Mouse (Mus musculus): ENCODE results near the gene Tsg101. TPM values are rescaled to one million over a fixed set of nuclear protein-coding genes. Genes with fewer than 3 reads are reported as not detected.

Tsg101 gene
- polyA plus RNA-seq, 1 experiment from 2014 or later, result 370 TPM

DNA sequence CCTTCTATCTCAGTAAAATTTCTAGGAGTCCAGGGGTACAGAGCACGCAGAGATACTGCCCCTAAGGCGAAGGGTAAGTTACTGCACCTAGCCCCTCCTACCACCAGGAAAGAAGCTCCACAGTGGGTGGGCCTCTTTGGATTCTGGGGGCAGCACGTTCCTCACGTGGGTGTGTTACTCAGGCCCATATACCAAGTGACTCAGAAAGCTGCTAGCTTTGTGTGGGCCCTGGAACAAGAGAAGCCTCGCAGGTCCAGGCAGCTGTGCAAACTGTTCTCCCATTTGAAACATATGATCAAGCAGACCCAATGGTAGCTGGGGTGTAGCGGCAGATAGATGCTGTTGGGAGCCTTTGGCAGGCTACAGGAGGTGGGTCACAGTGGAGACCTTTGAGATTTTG, 60.7 kb downstream of the Tsg101 start:
- Histone ChIP-seq H3K27ac (no peak overlapping the region), H3K9me3 (no peaks in the 10 kb centered on the region), H3K27me3 (replicated peaks) (no peaks in the 10 kb centered on the region), H3K4me1 (no peaks in the 10 kb centered on the region), H3K4me2 (no peak overlapping the region), H3K9ac (no peak overlapping the region), H3K4me3 (no peak overlapping the region), H3K36me3 (replicated peaks) (peaks cover 6% of the 10 kb centered on the region; the same call in 1 of the 2 replicates)
- ATAC-seq (replicated peaks), result no peak
- WGBS, result 64% methylated on average over 6 of the region's 6 CpGs

DNA sequence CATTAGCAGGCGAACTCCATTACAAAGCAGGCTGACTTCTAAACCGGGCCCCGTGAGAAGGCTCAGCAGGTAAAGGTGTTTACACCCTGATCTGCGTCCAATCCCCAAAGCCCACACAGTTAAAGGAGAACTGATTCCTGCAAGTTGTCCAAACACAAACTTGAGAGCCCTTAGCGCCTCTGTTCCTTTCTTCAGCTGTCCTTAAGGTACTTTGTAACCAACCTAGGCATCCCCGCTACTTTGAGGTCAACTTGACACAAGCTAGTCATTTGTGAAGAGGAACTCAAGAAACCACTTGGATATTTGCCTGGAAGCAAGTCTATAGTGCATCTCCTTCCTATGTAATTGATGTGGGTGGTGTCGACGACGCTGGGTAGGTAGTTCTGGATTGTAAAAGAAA, 62.3 kb downstream of the Tsg101 start:
- Histone ChIP-seq H3K9me3 (no peaks in the 10 kb centered on the region), H3K4me1 (no peaks in the 10 kb centered on the region), H3K36me3 (replicated peaks) (peaks cover 16% of the 10 kb centered on the region; the same call in 1 of the 2 replicates), H3K4me3 (no peak overlapping the region), H3K27me3 (replicated peaks) (no peaks in the 10 kb centered on the region), H3K27ac (no peak overlapping the region), H3K4me2 (no peak overlapping the region), H3K9ac (no peak overlapping the region)
- no peak for ATAC-seq (replicated peaks)
- WGBS, result 78% methylated on average over 9 of the region's 9 CpGs

DNA sequence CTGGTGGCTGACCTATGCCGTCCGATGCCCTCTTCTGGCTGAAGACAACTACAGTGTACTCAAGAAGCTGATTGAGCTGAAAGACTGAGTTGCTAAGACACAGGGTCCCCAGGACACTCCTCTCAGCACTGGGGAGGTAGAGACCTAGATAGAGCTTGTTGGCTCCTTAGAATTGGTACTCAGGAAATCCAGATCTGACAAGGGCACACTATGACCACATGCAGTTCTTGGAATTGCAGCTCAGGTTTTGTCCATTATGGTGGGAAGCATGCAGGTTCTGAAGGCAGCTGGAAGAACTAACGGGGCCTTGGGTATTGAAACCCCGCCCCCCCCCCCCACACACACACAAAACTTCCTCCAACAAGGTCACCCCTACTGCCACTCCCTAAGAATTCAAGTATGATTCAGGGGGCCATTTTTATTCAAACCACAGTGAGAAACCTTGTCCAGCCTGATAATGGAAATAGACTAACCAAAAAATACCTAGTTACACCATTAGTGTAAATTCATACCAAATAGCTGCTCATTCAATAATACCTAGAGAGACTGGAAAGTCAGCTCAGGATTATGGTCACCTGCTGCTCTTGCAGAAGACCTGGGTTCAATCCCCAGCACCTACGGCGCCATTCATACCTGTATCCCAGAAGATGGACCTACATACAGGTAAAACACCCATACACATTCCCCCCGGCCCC, 63.8 kb downstream of the Tsg101 start:
- no peaks in the 10 kb centered on the region for H3K27me3 ChIP-seq (replicated peaks)
- H3K4me3 ChIP-seq, result no peak overlapping the region
- WGBS, result 75% methylated on average over 7 of the region's 7 CpGs
- H3K4me1 ChIP-seq, result no peaks in the 10 kb centered on the region
- no peak overlapping the region for H3K27ac ChIP-seq
- H3K36me3 ChIP-seq (replicated peaks), result peaks cover 21% of the 10 kb centered on the region; the same call in 1 of the 2 replicates
- no peak overlapping the region for H3K9ac ChIP-seq
- ATAC-seq (replicated peaks), result no peak
- H3K9me3 ChIP-seq, result no peaks in the 10 kb centered on the region
- no peak overlapping the region for H3K4me2 ChIP-seq

GRCm38 (mm10) chr7:46853365-46853764, 66.4 kb downstream of the Tsg101 start:
- Histone ChIP-seq H3K4me1 (no peaks in the 10 kb centered on the region), H3K4me3 (no peak overlapping the region), H3K9ac (no peak overlapping the region), H3K27me3 (replicated peaks) (no peaks in the 10 kb centered on the region), H3K36me3 (replicated peaks) (peaks cover 21% of the 10 kb centered on the region; the same call in 1 of the 2 replicates), H3K27ac (no peak overlapping the region), H3K4me2 (no peak overlapping the region), H3K9me3 (no peaks in the 10 kb centered on the region)
- ATAC-seq (replicated peaks), result no peak
- 93% methylated on average over 9 of the region's 9 CpGs for WGBS

GRCm38 (mm10) chr7:46852666-46853065, 67.1 kb downstream of the Tsg101 start:
- ATAC-seq (replicated peaks), result no peak
- Histone ChIP-seq H3K36me3 (replicated peaks) (peaks cover 21% of the 10 kb centered on the region; the same call in 1 of the 2 replicates), H3K4me2 (no peak overlapping the region), H3K9ac (no peak overlapping the region), H3K27me3 (replicated peaks) (no peaks in the 10 kb centered on the region), H3K4me1 (no peaks in the 10 kb centered on the region), H3K9me3 (no peaks in the 10 kb centered on the region), H3K27ac (no peak overlapping the region), H3K4me3 (no peak overlapping the region)
- 92% methylated on average over 1 of the region's 1 CpGs for WGBS

DNA sequence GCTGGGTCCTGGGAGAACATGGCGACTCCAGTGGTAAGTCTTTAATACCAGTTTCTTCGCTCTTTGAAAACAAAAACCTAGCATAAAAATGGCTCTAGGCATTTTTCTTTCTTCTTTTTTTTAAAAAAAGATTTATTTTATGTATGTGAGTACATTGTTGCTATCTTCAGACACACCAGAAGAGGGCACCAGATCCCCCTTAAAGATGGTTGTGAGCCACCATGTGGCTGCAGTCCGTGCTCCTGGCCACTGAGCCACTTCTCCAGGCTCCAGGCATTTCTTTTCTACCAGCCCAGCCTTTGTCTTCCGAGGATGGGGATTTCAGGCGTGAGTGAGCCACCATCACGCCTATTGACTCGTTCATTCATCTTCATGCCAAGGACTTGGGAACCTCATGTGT, 68.7 kb downstream of the Tsg101 start:
- Histone ChIP-seq H3K27ac (no peak overlapping the region), H3K9ac (no peak overlapping the region), H3K27me3 (replicated peaks) (no peaks in the 10 kb centered on the region), H3K36me3 (replicated peaks) (peaks cover 21% of the 10 kb centered on the region; the same call in 1 of the 2 replicates), H3K4me3 (no peak overlapping the region), H3K4me1 (peaks cover 12% of the 10 kb centered on the region), H3K4me2 (no peak overlapping the region), H3K9me3 (no peaks in the 10 kb centered on the region)
- ATAC-seq (replicated peaks), result no peak
- WGBS, result 59% methylated on average over 7 of the region's 7 CpGs

GRCm38 (mm10) chr7:46849287-46849686, 70.5 kb downstream of the Tsg101 start:
- 79% methylated on average over 5 of the region's 5 CpGs for WGBS
- ATAC-seq (replicated peaks), result no peak
- H3K36me3 ChIP-seq (replicated peaks), result peaks cover 16% of the 10 kb centered on the region; the same call in 1 of the 2 replicates

DNA sequence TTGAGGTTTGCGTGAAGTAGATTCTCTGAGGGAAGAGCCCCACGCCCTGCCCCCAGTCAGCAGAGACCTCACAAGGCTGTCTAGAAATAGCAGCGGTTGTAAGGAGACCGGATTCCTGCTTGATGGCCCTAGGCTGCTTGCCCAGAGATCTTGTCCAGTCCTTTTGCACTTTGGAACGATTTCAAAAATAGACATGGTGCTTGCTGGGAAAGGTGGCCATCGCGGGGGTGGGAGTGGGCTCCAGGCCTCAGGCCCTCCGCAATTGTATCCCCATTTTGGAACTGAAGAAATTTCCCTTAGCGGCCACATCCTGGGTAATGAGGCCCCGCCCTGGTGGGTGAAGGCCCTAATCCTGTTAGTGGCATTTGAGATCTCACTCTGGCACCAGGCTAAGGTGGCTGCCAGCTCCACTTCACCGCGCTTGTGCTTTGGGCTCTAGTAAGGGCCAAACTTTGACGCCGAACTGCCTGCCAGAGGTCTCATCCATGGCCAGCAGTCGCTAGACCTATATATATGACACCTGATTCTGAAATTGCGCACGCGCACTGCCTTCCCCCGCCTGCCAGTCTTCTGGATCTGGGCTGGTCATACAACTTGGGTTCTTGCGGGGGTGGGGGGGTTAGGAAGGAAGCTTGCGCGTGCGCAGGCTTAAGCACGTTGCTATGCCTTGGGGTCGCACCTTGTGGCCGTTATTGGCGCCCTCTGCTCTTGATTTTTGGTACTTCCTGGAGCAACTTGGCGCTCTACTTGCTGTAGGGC, 73.1 kb downstream of the Tsg101 start:
- 2% methylated on average over 28 of the region's 28 CpGs for WGBS
- H3K27me3 ChIP-seq (replicated peaks), result 0 out of 2 replicates have a peak, but pooled peaks cover 4% of the 10 kb centered on the region
- H3K4me3 ChIP-seq, result peak overlapping the region; percentile 74
- peak overlapping the region; percentile 78 for H3K27ac ChIP-seq
- peak overlapping the region; percentile 89 for H3K4me2 ChIP-seq
- peaks cover 5% of the 10 kb centered on the region; the same call in 1 of the 2 replicates for H3K36me3 ChIP-seq (replicated peaks)
- peak; percentile 57 for ATAC-seq (replicated peaks)
- H3K9me3 ChIP-seq, result no peaks in the 10 kb centered on the region
- H3K4me1 ChIP-seq, result peaks cover 20% of the 10 kb centered on the region
- peak overlapping the region; percentile 73 for H3K9ac ChIP-seq

More at GRCm38 (mm10) chr7:46849287-46849686, 70.5 kb downstream of the Tsg101 start:
- no peak overlapping the region for H3K4me3 ChIP-seq
- H3K27ac ChIP-seq, result no peak overlapping the region
- H3K9ac ChIP-seq, result no peak overlapping the region
- H3K27me3 ChIP-seq (replicated peaks), result no peaks in the 10 kb centered on the region
- peaks cover 20% of the 10 kb centered on the region for H3K4me1 ChIP-seq
- no peaks in the 10 kb centered on the region for H3K9me3 ChIP-seq
- no peak overlapping the region for H3K4me2 ChIP-seq

DNA sequence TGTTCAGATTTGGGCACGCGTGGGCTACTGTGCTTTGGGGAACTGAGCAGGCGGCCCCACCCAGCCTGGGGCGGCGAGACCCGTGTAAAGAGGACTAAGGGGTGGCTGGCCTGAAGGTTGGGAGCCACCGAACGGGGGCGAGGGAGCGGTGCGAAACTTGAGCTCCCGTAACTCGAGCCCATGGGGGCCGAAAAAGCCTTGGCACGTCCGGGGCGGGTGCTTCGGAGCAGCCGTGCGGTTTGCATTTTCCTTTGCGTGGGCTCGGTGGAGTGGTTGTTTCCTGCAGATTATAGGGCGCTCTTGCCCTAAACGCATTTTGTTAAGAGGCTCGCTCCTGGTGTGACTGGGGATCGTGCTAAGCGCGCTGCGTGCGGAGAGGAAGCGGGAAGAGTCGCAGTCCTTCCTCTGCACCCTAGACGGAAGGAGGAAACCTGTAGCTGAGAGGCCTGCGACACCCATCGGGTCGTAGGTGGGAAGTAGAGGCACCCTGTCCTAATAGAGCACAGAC, 73.7 kb downstream of the Tsg101 start:
- Histone ChIP-seq H3K36me3 (replicated peaks) (no peaks in the 10 kb centered on the region; the same call in 1 of the 2 replicates), H3K9ac (peak overlapping the region; percentile 73), H3K4me1 (peaks cover 20% of the 10 kb centered on the region), H3K4me2 (peak overlapping the region; percentile 89), H3K27ac (peak overlapping the region; percentile 78), H3K9me3 (no peaks in the 10 kb centered on the region), H3K4me3 (peak overlapping the region; percentile 74), H3K27me3 (replicated peaks) (0 out of 2 replicates have a peak, but pooled peaks cover 4% of the 10 kb centered on the region)
- ATAC-seq (replicated peaks), result peak; percentile 60; the same call in 1 of the 2 replicates
- under 1% methylated on average over 36 of the region's 36 CpGs for WGBS

- Histone ChIP-seq H3K36me3 (replicated peaks) (no peaks in the 10 kb centered on the region; the same call in 1 of the 2 replicates), H3K9me3 (no peaks in the 10 kb centered on the region), H3K4me3 (peak overlapping the region; percentile 74), H3K27me3 (replicated peaks) (0 out of 2 replicates have a peak, but pooled peaks cover 4% of the 10 kb centered on the region), H3K9ac (peak overlapping the region; percentile 73), H3K4me2 (peak overlapping the region; percentile 89), H3K4me1 (peaks cover 20% of the 10 kb centered on the region), H3K27ac (peak overlapping the region; percentile 78)
- WGBS, result under 1% methylated on average over 51 of the region's 51 CpGs
- peak; percentile 90 for ATAC-seq (replicated peaks)
These were observed 74.4 kb downstream of the Tsg101 start for GRCm38 (mm10) chr7:46845211-46845977.

DNA sequence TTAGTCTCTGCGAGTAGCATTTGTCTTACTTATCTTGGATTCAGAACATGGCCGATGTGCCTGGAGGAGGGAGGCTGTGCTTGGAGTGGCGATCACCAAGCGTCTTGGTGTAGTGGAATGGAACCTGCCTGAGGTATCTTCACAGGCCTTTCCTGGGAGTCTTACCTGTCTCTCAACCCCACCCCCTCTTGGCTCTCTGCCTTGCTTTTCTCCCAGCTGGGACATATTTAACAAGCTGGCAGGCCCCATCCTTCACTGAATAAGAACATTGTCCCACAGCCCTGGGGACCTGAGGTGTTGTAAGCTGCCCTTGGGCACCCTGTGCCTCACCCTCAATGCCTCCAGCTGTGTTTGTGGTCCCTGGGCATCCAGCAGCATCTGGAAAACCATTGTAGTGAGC, 76.2 kb downstream of the Tsg101 start:
- no peak overlapping the region for H3K4me3 ChIP-seq
- H3K9ac ChIP-seq, result no peak overlapping the region
- H3K4me1 ChIP-seq, result peaks cover 31% of the 10 kb centered on the region
- no peaks in the 10 kb centered on the region for H3K9me3 ChIP-seq
- WGBS, result 90% methylated on average over 4 of the region's 4 CpGs
- ATAC-seq (replicated peaks), result no peak
- no peaks in the 10 kb centered on the region for H3K36me3 ChIP-seq (replicated peaks)
- no peak overlapping the region for H3K4me2 ChIP-seq
- 0 out of 2 replicates have a peak, but pooled peaks cover 4% of the 10 kb centered on the region for H3K27me3 ChIP-seq (replicated peaks)
- H3K27ac ChIP-seq, result no peak overlapping the region

All from midbrain, embryonic 15.5 days (tissue).